Mouse (Mus musculus): ENCODE measurements at regions not wholly inside any gene's neighbourhood (a gene's known extent, or its start where the extent isn't known, plus 50 kb on each side); places are given as distances from the start of the nearest gene placed in this dataset.
"Not testable (repeated sequence)": the region's sequence is repeated elsewhere in the genome, so short reads cannot be mapped to it uniquely, and the experiment has no call there.

- no peak for DNase-seq
Observed at GRCm38 (mm10) chr8:115995320-115995719, 287.7 kb upstream of the Maf start.

GRCm38 (mm10) chr8:115991989-115992388 is 284.4 kb upstream of the Maf start:
- no peak for DNase-seq

- no peak for DNase-seq
Observed at GRCm38 (mm10) chr8:115983397-115983796, 275.8 kb upstream of the Maf start.

GRCm38 (mm10) chr8:115982326-115982725 is 274.7 kb upstream of the Maf start:
- no peak for DNase-seq

- DNase-seq: no peak
Observed at GRCm38 (mm10) chr8:115981426-115981825, 273.8 kb upstream of the Maf start.

GRCm38 (mm10) chr8:115980616-115981015 is 273.0 kb upstream of the Maf start:
- DNase-seq: no peak

GRCm38 (mm10) chr8:115977152-115977551 is 269.6 kb upstream of the Maf start:
- DNase-seq: no peak

- no peak for DNase-seq
Observed at GRCm38 (mm10) chr8:115974706-115975105, 267.1 kb upstream of the Maf start.

GRCm38 (mm10) chr8:115971351-115971750 is 263.8 kb upstream of the Maf start:
- not testable (repeated sequence) for DNase-seq

- DNase-seq: no peak
Observed at GRCm38 (mm10) chr8:115968121-115968520, 260.5 kb upstream of the Maf start.

GRCm38 (mm10) chr8:115965981-115966380 is 258.4 kb upstream of the Maf start:
- DNase-seq: no peak

GRCm38 (mm10) chr8:115955371-115955770 is 247.8 kb upstream of the Maf start:
- no peak for DNase-seq

- no peak for DNase-seq
Observed at GRCm38 (mm10) chr8:115953783-115954470, 246.3 kb upstream of the Maf start.

GRCm38 (mm10) chr8:115952496-115952895 is 244.9 kb upstream of the Maf start:
- no peak for DNase-seq

GRCm38 (mm10) chr8:115948916-115949315 is 241.3 kb upstream of the Maf start:
- DNase-seq: no peak

- DNase-seq: no peak
Observed at GRCm38 (mm10) chr8:115948036-115948435, 240.4 kb upstream of the Maf start.

GRCm38 (mm10) chr8:115942731-115943509 is 235.3 kb upstream of the Maf start:
- DNase-seq: no peak

- DNase-seq: no peak
Observed at GRCm38 (mm10) chr8:115929472-115930210, 222.0 kb upstream of the Maf start.

- DNase-seq: no peak
Observed at GRCm38 (mm10) chr8:115921889-115922288, 214.3 kb upstream of the Maf start.

GRCm38 (mm10) chr8:115906650-115907049 is 199.1 kb upstream of the Maf start:
- DNase-seq: no peak

- no peak for DNase-seq
Observed at GRCm38 (mm10) chr8:115903853-115904420, 196.3 kb upstream of the Maf start.

- DNase-seq: no peak
Observed at GRCm38 (mm10) chr8:115897521-115898178, 190.1 kb upstream of the Maf start.

GRCm38 (mm10) chr8:115897086-115897485 is 189.5 kb upstream of the Maf start:
- DNase-seq: no peak

Measured in thymus, postnatal 4 days (tissue).